Mouse (Mus musculus) mouse trophoblast stem cell (cell line): ENCODE results near the gene Stk32b.

Experiments
- in situ Hi-C, 2 experiments: fragments of 300-500 bp; cut with MseI, MboI; formaldehyde crosslinking; loops; 2 replicates in 1 of 2; 3 replicates in 1 of 2; pipeline ENCODE4 v1.15.1; 2025

Stk32b gene

DNA sequence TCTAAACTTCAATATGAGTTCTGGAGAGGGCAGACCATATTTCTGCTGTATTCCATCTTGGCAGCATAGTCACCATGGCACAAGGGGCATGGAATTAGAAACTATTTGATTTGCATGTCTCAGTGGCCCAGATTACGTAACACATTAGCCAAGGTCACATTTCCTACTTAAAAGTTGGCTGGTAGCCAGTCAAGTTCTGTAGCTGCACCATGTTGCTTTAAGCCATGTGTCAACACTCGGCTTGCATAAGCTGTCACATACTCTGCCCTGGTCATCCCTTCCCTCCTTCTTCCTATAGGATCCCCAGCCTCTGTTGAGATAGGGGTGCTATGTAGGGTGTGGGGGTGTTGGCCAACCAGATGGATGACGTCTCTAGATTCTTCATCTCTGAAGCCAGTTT is 196.5 kb downstream of the Stk32b start:
- in situ Hi-C loops = no loop called here

DNA sequence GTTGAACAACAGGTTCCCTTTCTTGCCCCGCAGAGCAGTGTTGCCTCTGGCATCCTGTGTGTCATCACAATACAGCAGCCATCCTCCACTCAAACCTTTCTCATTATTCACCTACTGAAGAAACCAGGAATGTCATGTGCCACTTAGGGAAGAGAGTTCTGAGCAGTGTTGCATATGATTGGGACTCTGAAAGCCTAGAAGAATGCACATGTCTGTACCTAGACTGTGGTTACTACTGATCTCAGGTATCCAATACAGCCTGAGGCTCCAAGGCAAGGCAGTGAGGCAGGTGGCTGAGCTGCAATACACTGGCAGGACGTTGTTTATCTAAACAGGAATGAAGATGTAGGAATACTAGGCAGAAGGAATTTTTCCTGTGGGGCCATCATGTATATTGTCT is 204.5 kb downstream of the Stk32b start:
- in situ Hi-C loops = no loop called here

DNA sequence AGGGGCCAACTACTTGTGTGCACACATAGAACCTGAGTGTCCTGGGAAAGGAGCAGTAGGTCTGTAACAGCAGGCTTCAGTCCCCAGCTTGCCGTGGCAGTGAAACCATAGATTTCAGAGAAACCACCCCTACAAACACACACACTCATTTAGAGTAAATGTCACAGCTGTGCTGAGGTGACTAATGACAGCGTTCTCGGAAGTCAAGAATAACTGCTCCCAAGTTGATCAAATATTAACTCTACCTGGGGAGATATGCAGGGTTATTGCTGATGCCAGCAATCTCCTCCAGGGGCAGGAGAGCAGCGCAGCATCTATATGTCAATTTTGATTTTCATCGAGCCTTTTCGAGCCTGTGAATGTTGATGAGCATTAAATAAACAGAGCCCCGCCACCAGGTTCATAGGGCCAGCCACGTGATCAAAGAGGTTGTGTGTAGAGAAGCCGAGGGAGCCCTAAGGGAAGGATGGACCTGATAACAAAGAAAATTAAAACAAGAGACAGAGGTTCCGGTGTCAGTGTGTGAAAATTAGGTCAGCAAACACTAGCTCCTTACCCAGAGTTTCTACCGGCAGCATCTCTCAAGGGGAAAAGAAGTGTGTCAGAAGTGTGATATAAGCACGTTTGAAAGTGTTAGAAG is 210.0 kb downstream of the Stk32b start:
- in situ Hi-C loops = no loop called here

DNA sequence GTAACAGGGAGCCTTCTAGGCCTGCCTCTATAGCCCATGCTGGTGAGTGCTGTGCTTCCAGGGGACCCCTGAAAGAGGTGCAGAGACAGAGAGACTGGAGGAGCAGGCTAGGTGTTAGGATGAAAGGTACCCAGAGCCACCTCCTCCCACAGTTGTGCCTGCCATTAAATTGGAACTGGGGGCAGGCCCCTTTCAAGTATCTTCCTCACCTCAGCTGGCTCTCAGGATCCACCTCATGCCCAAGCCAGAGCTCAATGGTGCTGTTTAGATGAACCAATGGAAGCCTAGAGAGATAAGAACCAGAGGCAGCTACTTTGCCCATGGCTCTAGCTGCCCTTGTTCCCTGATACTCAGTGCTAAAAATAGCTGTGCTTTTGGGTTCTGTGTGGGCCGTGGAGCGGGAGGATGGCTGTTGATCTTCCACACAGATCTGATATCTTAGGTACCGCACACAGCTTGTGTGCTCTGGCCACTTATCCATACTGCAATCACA is 221.9 kb downstream of the Stk32b start:
- in situ Hi-C loops = no loop called here

DNA sequence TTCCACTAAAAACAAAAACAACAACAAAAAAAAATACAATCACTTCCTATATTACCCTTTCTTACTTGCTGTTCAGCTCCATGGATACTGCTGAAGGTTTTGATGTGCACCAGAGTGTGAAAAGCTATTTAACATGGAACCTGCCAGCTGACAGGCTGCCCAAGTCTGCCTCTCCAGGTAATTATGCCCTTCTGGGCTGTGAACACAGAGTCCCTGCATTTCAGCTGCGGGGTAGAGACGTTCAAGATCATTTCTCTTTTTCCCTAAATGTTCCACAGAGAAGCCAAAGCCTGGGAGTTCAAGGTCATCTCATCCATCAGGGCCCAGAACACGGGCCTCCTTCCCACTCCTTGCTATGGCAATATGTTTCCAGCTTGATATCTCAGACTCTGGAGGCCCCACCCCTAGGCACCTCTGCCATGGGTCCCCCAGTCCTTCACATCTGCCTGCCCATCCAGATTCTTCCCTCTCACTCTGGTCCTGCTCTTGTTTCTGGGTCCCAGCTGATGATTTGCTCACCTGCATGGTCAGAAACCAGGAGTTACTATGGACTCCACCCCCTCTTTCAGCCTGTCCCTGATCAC is 244.9 kb downstream of the Stk32b start:
- in situ Hi-C loops = no loop called here

DNA sequence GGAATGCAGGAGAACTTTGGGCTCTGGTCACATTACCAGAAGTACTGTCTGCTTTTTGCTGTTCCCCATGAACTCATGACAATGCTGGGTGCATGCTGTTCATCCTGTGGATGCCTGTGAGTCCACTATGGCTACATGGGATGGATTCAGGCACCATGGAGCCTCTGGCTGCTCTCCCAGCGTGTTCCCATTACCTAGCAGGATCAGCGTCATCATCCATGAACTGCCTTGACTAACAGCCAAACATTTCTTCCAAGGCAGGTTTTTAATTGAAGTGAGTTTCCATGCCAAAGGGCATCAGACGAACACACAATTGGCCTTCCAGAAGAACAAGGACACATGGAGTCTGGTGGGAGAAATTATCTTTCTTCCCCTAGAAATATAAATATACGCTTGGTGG is 245.4 kb downstream of the Stk32b start:
- in situ Hi-C loops = no loop called here

DNA sequence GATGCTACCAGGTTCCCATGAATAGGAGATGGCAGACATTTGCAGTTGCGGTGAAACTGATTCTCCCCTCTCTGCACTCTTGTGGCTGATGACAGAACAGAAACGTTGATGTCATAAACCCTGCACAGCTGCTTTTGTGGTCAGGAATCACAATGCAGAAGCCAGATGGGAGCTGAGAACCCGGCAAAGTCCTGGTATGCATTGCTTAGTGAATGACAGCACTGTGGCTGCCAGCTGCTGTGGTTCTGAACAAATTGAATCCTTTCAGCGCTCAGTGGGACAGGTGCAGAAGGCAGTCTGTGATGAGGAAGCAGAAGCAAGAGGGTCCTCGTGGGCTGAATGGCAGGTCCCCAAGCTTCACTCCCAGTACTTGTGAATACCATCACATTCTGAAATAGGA is 247.9 kb downstream of the Stk32b start:
- in situ Hi-C loops = no loop called here

DNA sequence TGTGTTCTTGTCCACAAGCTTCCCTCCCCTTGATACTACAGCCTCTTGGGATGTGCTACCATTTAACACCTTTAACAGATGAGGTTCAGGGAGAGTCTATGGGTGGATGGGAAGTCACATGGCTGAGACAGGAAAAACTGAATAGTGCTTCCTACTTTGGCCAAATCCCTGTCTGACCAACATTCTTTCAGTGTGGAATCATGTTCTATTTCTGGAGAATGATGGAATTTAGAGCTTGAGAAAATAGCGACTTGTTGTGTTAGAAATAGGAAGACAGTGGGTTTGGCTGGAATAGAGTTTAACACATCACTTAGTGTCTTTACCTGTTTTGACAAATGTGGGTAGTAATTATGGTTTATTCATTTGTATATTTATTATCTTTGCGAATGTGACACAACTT is 249.3 kb downstream of the Stk32b start:
- in situ Hi-C loops = no loop called here

DNA sequence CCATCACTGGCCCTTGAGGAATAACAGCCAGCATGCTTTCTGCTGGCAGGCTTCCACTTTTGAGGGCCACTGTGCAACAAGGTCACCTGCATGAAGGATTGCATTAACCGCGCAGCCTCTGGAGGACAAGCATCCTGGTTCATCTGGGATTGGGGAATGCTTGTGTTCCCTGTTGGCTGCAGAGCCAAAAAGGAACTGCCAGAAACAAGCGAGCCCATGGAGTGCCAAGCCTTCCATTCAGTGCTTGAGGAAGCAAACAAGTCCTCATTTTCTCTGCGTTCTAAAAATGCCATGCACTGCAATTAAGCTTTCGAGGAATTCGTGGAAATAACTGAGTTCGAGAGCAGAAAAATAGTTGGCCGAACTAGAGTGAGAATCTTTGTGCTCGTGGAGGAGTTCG is 251.5 kb downstream of the Stk32b start:
- in situ Hi-C loops = no loop called here

DNA sequence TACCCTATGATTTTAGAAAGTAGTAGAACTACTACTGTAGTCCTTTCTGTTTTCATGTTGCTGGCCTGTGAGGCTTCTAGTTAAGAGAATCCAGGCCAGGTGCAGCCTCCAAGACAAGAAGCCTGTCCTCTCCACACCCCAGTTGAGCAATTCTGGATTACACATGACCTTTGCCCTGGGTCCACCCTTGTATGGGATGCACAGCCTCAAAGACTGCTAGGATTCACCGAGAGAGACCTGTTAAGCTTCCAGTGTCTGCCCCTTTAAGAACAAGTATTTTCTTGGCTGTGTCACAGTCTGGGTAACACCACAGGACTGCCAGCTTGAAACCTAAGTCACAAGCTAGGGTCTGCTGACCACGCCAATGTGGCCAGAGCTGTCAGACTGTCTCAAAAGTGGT is 258.7 kb downstream of the Stk32b start:
- in situ Hi-C loops = no loop called here

DNA sequence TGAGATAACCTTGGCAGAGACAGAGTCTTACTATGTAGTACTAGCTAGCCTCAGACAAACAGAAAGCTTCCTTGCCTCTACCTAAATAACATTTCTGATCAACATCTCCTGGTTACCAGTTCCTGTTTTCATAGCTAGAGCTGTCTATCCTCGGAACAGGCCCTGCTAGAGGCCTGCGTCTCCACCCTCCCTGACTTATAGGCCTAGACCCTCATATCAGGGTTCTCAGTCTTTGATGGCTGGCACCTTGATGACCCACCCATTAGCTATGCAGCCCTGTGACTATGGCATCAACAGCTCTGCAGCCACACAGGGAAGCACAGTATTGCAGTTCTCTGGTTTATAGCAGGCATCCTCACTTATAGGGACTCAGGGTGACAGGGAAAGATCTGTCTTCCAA is 259.1 kb downstream of the Stk32b start:
- in situ Hi-C loops = no loop called here

DNA sequence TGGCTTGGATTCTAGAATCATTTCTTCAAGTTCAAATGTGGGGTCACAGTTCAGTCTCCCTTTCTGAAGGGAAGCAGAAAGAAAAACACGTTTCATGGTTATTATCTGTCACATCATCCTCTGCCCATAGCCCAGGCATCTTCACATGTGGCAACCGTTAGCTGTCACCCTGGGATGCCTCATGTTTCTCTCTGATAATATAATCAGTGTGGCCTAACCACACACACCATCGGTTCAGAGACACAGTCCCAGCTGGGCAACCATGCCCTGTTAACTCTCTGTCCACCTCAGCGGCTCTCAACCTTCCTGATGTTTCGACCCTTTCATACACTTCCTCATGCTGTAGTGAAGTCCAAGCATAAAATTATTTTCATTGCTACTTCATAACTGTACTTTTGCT is 259.8 kb downstream of the Stk32b start:
- in situ Hi-C loops = no loop called here

DNA sequence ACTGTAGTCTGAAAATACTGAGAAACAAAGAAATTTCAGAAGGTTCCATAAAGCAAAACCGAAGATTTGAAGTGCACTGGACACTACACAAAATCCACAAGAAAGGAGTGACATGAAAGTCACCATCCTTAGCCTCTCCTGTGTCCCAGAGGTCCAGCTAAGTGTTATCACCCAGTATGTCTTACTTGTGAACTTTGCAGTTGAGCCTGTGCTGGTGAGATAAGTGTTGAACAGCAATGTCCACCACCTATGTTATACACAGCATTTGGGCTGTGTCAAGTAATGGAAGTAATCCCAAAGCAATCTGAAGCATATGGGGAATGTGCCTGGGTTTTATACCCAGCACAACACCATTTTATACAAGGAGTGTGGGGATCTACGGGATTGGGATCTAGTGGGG is 260.4 kb downstream of the Stk32b start:
- in situ Hi-C loops = no loop called here

DNA sequence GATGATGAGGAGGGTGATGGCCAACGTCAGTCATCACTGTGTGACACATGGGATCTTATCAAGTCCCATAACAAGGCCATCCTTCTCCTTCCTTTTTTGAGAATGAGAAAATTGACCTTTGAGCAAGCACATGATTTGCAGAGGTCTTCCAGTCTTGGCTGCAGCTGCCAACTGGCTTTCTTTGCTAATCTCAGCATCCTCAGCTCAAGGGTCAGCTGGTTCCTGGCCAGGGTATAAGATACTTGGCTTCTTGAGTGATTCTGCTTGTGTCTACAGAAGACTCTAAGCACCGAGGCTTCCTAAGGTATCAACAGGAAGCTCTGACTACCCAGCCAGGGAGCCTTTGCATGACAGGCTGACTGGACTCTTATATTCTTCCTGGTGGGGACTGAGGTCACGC is 269.4 kb downstream of the Stk32b start:
- in situ Hi-C loops = no loop called here

DNA sequence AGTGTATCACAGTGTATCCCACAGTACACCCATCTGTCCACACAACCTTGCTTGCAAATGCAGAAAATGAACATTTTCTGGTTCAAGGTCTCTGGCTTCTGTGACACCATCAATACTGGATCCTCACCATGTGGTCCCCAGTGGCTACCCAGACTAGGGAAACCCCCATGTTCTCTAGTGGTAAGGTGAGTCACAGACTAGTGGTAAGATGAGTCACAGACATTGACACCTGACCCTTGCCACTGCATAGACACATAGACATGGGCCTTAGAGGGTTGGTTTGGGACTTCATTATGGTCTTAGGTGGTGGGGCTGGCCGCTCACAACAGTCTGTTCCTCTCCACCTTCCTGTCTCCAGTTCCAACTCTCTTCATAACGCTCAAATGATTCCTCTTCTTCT is 274.2 kb downstream of the Stk32b start:
- in situ Hi-C loops = no loop called here

DNA sequence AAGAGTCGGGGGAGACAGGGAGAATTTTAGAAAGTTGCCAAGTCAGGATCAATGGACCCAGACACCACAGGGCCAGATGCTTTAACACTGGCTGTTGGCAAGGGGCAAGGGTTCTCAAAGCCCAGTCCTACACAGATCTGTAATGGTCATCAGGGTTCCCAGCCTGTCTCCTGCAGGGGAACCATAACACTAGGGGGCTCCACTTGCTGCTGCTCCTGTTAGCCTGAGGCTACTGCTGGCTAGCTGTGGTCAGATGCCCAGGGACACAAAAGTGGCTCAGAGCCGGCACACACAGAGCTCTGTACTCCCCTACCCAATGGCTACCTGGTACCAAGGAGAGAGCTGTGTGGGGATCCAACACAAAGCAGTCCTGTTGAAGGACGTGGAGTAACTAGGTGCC is 281.6 kb downstream of the Stk32b start:
- in situ Hi-C loops = no loop called here

DNA sequence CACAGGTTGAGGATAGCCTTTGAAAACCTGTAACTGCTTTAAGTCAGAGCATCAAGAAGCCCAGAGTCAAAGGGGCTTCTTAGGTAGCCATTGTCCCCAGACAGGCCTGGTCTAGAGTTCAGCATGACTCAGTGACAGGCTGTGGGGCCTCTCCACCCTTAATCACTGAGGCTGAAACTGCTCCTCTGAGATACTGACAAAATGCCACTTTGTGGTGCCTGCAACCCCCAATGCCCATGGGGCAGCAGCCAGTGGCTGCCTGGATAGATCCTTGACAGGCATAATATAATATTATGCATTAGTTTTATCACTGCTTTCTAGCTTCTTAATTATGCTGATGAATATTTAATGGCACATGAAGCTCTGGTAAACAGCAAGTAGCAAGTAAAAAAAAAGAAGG is 289.8 kb downstream of the Stk32b start:
- in situ Hi-C loops = no loop called here

DNA sequence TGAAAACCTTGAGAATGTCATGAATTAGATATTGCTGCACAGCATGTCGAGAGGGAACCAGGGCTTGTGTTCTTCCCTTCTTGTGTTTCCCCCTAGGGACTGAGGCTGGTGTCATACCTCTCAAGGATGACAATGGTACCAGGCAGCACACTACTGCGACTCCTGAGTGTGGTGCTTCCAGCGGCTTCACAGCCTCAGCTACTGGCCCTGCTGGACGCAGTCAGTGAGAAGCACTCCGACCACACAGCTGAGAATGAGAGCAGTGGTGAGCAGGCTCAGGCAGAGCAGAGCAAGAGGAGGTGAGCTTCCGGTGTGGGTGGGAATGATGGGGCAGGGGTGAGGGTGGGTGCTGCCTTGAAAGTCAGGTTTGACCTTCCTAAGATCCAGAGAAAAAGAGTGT is 297.9 kb downstream of the Stk32b start:
- in situ Hi-C loops = no loop called here
